Mouse (Mus musculus): ENCODE data around the gene Gm21304.
"Not testable (repeated sequence)": the region's sequence is repeated elsewhere in the genome, so short reads cannot be mapped to it uniquely, and the experiment has no call there.

Gene Gm21304

GRCm38 (mm10) chr10:104168215-104168614 is at the start of gene Gm21304:
Gm21304 (plus strand) TSS chr10:104168515.
- not testable (repeated sequence) for DNase-seq (ENCODE audit: low spot score in 2 of 2)

GRCm38 (mm10) chr10:104142687-104143086 is 25.6 kb upstream of the Gm21304 start, which contains the start of gene Gm21293:
Gm21293 (plus strand) TSS chr10:104142987.
- not testable (repeated sequence) for DNase-seq (ENCODE audit: low spot score in 2 of 2)

- DNase-seq (ENCODE audit: low spot score in 2 of 2): not testable (repeated sequence)
Observed at GRCm38 (mm10) chr10:104151197-104151596, 17.1 kb upstream of the Gm21304 start, which contains the start of gene Gm6763. Gm6763 (plus strand) TSS chr10:104151497.

DNA sequence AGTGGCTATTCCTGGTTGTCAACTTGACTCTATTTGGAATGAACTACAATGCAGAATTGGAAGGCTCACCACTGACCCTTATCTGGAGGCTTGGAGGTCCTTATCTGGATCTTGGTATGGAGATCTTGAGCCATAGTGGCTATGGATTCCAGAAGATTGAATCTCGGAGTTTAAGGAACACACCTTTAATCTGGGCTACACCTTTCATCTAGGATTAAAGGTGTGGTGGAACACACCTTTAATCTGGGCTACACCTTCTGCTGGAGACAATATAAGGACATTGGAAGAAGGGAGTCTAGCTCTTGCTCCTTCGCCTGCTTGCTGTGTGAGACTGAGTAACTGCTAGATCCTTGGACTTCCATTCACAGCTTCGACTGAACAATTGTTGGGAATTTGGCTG is 8.6 kb upstream of the Gm21304 start, which contains the start of gene Gm8764:
Gene Gm8764, plus strand, starts transcription at position 301 of the 400 bp plus-strand sequence.
- DNase-seq (ENCODE audit: low spot score in 2 of 2): not testable (repeated sequence)

- DNase-seq (ENCODE audit: low spot score in 2 of 2): not testable (repeated sequence)
Observed at GRCm38 (mm10) chr10:104176724-104177123, 8.4 kb downstream of the Gm21304 start, which contains the start of gene Gm21312. Gm21312 (plus strand) TSS chr10:104177024.

DNA sequence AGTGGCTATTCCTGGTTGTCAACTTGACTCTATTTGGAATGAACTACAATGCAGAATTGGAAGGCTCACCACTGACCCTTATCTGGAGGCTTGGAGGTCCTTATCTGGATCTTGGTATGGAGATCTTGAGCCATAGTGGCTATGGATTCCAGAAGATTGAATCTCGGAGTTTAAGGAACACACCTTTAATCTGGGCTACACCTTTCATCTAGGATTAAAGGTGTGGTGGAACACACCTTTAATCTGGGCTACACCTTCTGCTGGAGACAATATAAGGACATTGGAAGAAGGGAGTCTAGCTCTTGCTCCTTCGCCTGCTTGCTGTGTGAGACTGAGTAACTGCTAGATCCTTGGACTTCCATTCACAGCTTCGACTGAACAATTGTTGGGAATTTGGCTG is 16.9 kb downstream of the Gm21304 start, which contains the start of gene Gm20765:
Gene Gm20765, plus strand, starts transcription at position 301 of the 400 bp plus-strand sequence.
- not testable (repeated sequence) for DNase-seq (ENCODE audit: low spot score in 2 of 2)

- DNase-seq (ENCODE audit: low spot score in 2 of 2): not testable (repeated sequence)
Observed at GRCm38 (mm10) chr10:104193742-104194141, 25.4 kb downstream of the Gm21304 start, which contains the start of gene Gm4340. Gm4340 (plus strand) TSS chr10:104194042.

GRCm38 (mm10) chr10:104209655-104210054 is 41.3 kb downstream of the Gm21304 start:
- DNase-seq (ENCODE audit: low spot score in 2 of 2): no peak

DNA sequence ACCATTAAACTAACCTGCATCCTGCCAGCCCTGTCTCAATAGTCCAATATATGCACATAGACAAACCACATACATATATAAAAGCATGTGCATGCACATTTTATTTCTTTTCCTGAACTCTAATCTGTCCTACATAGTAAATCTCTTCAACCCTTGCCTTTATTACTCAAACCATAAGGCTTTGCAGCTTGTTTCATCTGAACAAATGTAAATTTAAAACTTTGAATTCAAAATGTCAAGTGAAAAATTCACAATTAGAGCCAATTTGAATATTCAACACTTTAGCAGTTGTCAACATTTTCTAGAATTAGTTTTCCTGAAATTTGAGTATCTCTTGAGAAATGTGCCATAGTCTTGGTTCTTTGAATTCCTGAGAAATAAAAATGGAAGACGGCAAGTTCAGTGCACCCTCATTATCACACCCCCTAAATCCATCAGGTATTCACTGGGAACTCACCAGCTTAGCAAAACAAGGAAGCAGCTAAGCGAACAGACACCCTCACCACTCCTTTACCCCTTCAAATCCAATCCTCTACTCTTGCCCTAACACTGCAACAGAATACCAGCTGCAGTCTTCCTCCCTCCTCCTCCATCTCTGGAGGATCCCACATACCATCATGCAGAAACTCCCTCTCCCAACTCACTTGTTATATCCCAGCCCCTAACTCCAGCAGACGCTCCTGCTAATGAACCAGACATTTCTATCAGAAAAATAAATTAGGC is 42.1 kb downstream of the Gm21304 start:
- DNase-seq (ENCODE audit: low spot score in 2 of 2): no peak

DNA sequence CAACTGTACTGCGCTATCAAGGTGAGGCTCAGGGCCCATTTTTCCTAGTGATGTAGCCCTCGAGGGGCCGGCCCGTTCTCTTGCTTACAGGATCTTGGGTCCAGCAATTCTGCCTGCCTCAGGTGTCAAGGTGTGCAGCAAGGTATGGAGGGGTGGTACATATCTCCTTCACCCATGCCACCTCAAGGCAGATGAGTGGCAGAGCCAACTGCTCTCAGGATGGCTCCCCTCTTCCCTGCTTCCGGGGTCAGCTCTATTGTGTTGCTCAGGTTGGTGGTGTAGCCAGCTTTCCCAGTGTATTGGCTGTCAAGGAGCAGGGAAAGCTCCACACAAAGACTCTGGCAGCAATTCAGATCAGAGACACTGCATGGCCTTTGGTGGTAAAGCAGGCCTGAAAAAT is 46.2 kb downstream of the Gm21304 start:
- no peak for DNase-seq (ENCODE audit: low spot score in 2 of 2)

Measured in heart, adult 9 months (tissue).